Mouse (Mus musculus) thymus, adult 2 months (tissue): ENCODE measurements around the gene Nell1. TPM values are rescaled to one million over a fixed set of nuclear protein-coding genes. Genes with fewer than 3 reads are reported as not detected.
"Not testable (repeated sequence)": the region's sequence is repeated elsewhere in the genome, so short reads cannot be mapped to it uniquely, and the experiment has no call there.

Experiments
- DNase-seq: peaks from one replicate; pipeline ENCODE4 v3.0.0; 2021
- H3K27ac ChIP-seq: fragments of 200-500 bp; 2 replicates; pipeline ENCODE4 v1.5.1; 2012; ENCODE audit warnings: low read length, control low read depth; ENCODE audit not compliant: control insufficient read depth, insufficient read depth
- H3K27me3 ChIP-seq: fragments of 200-500 bp; 2 replicates; pipeline ENCODE4 v1.6.1; 2012; ENCODE audit warnings: mild to moderate bottlenecking, low read length, moderate library complexity, mixed read lengths; ENCODE audit not compliant: control insufficient read depth, insufficient read depth
- H3K36me3 ChIP-seq: fragments of 200-500 bp; 2 replicates; pipeline ENCODE4 v1.6.1; 2012; ENCODE audit warnings: mild to moderate bottlenecking, low read length, moderate library complexity; ENCODE audit not compliant: control insufficient read depth, insufficient read depth
- H3K4me1 ChIP-seq: fragments of 200-500 bp; replicated peaks from 2 replicates; pipeline ENCODE4 v1.6.1; 2012; ENCODE audit warnings: low read length; ENCODE audit not compliant: control insufficient read depth, insufficient read depth
- H3K4me3 ChIP-seq: fragments of 200-500 bp; 2 replicates; pipeline ENCODE4 v1.5.1; 2012; ENCODE audit warnings: mild to moderate bottlenecking, low read length, control low read depth, moderate library complexity; ENCODE audit not compliant: control insufficient read depth, insufficient read depth
- CTCF ChIP-seq: fragments of 200-500 bp; IDR thresholded peaks from 2 replicates; pipeline ENCODE4 v1.5.1; 2012; ENCODE audit warnings: mild to moderate bottlenecking, control low read depth, low read length, moderate library complexity, borderline replicate concordance; ENCODE audit not compliant: control insufficient read depth, poor library complexity, insufficient read depth; ENCODE audit errors: extremely low read depth
- POLR2A ChIP-seq: fragments of 200-500 bp; IDR thresholded peaks from 2 replicates; pipeline ENCODE4 v1.6.1; 2012; ENCODE audit warnings: mild to moderate bottlenecking, low read length, control low read depth, moderate library complexity; ENCODE audit not compliant: control insufficient read depth, poor library complexity, insufficient read depth; ENCODE audit errors: extremely low read depth
- WGBS: fragments of 180-500 bp; shearing (Covaris S2); methylation state at CpG from one replicate; pipeline ENCODE4 v1.1.7; 2018; 5-methylcytosine and 5-hydroxymethylcytosine counted together
- polyA plus RNA-seq: library from polyadenylated mRNA; depleted of rRNA; stranded (reverse); fragments of >200 nt; gene quantifications from 2 replicates; pipeline ENCODE4 v1.2.3, GENCODE M21; 2012; rRNA removed

Nell1 gene
- 0.04 and 0.07 TPM in 2 replicates for polyA plus RNA-seq

DNA sequence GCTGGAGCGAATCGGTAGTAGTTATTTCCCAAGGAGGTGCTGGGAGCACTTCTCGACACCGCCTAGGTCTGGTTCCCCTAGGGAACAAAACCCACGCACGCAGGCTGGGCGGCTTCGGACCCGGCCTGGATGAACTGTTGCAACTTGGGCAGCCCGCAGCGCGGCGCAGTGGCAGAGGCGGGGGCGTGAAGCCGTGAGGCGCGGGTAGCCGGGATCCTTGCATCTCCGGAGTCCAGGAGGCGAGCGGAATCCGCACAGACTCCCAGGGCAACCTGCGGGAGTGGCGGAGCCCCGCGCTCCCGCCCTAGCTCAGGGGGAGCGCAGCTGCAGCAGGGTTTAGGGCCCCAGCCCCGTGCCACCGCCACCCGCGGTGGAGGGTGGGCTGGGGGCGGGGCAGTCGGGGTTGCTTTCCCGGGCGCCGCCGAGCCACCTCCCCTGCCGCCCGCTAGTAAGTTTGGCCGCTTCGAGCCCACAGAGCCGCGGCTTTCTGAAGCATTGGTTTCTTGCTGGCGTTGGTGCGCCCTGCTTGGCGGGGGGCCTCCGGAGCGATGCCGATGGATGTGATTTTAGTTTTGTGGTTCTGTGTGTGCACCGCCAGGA, at the start of gene Nell1:
Gene Nell1 (plus strand): TSS at position 24 of the 600 bp plus-strand sequence.
- Histone ChIP-seq H3K4me3 (no peak within 1 kb of the TSS), H3K4me1 (no peaks in the 10 kb centered on the region), H3K36me3 (no peaks in the 10 kb centered on the region), H3K27ac (no peak within 1 kb of the TSS), H3K27me3 (no peaks in the 10 kb centered on the region; the same call in 1 of the 2 replicates)
- 6% methylated on average over 52 of the region's 52 CpGs for WGBS
- DNase-seq = no peak
- TF ChIP-seq CTCF = no peak
- TF ChIP-seq POLR2A = no peak

DNA sequence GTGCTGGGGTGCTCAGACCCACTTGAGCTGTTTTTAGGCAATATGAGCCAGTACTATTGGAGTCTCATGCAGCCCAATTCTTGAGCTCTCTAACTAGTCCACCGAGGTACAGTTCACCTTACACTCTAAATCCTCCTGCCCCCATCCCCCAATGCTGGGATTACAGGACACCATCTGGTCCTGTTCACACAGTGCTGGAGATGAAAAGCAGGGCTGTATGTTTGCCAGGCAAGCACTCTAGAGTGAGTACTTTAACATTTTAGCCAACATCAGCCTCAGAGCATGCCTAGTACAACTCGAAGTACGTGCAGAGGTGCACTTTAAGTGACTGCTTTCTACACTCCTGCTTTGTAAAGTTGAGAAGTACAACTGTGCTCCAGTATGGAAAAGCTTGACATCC, 46.1 kb upstream of the Nell1 start:
- H3K4me3 ChIP-seq = no peak overlapping the region
- H3K4me1 ChIP-seq = no peaks in the 10 kb centered on the region
- no peak for DNase-seq
- WGBS = 80% methylated on average over 3 of the region's 3 CpGs
- no peaks in the 10 kb centered on the region for H3K36me3 ChIP-seq
- TF ChIP-seq POLR2A = no peak
- no peak for TF ChIP-seq CTCF
- H3K27me3 ChIP-seq = no peaks in the 10 kb centered on the region
- H3K27ac ChIP-seq = no peak overlapping the region

DNA sequence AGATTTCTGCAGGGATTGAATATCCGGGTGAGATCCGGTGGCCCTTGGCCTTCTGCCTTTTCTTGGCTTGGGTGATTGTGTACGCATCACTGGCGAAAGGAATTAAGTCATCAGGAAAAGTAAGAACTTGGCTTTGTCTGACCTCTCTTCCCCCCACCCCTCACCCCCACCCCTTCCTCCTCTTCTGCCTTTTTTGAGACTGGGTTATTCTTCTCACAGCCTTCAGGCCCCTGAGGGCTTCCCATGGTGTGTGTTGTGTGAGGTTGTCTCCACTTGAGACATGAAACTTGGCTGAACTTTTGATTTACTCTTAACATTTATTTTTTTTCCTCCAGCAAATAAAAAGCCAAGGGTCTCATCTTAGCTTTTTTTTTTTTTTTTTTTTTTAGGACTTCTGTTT, 44.7 kb upstream of the Nell1 start:
- Histone ChIP-seq H3K27me3 (no peaks in the 10 kb centered on the region), H3K4me1 (no peaks in the 10 kb centered on the region), H3K27ac (no peak overlapping the region), H3K36me3 (no peaks in the 10 kb centered on the region), H3K4me3 (no peak overlapping the region)
- no peak for TF ChIP-seq POLR2A
- TF ChIP-seq CTCF = no peak
- WGBS = 80% methylated on average over 4 of the region's 4 CpGs
- DNase-seq = no peak

DNA sequence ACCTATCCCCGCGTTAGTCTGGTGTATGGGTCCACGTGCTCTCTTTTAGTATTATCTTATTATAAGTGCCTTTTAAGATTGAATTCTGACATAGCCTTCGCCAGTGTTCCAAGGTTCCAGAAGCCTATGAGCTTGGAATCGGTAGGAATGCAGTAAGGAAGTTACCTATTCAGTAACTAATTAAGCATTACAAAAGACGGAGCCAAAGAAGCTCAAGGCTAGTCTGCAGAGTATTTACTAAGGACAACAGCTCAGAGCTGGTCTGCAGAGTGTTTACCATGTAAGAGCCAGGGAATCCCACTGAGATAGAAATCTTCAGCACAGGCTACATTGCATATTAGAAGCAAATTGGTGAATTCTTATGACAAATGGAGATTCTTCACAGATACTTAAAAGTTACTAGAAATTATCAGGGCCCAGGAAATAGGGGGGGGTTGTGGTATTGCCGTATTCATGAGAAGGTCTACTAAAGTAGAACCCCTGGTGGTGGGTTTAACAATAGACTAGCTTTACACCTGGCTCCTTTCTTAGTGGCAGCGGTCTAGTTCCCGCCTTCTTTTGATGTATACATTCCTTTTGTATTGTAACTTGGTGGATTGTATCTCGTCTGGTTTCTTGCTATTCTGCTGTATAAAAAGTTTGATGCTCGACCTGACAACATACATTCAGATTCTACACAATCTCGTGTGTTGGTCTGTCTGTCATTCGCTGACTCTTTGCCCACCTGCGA, 41.1 kb upstream of the Nell1 start:
- not testable (repeated sequence) for H3K4me1 ChIP-seq, H3K36me3 ChIP-seq, H3K27ac ChIP-seq, H3K4me3 ChIP-seq, H3K27me3 ChIP-seq, DNase-seq
- 90% methylated on average over 14 of the region's 14 CpGs for WGBS

DNA sequence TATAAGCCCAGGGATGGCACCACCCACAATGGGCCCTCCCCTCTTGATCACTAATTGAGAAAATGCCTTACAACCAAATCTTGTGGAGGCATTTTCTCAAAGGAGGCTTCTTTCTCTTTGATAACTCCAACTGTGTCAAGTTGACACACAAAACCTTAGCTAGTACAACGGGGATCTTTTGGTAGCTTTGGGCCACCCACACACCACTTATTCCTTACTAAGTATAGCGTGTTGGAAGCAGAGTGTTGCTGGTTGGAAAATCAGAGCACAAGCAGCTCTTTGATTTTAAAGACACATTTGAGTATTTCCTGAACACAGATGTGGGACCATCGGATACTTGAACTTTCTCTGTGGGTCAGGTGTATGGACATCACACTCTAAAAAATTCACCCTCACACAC, 37.8 kb upstream of the Nell1 start:
- no peak overlapping the region for H3K27ac ChIP-seq
- 91% methylated on average over 3 of the region's 3 CpGs for WGBS
- no peaks in the 10 kb centered on the region for H3K36me3 ChIP-seq
- H3K4me1 ChIP-seq = no peaks in the 10 kb centered on the region
- no peak for DNase-seq
- H3K27me3 ChIP-seq = no peaks in the 10 kb centered on the region
- H3K4me3 ChIP-seq = no peak overlapping the region
- TF ChIP-seq CTCF (no peak), POLR2A (no peak)

DNA sequence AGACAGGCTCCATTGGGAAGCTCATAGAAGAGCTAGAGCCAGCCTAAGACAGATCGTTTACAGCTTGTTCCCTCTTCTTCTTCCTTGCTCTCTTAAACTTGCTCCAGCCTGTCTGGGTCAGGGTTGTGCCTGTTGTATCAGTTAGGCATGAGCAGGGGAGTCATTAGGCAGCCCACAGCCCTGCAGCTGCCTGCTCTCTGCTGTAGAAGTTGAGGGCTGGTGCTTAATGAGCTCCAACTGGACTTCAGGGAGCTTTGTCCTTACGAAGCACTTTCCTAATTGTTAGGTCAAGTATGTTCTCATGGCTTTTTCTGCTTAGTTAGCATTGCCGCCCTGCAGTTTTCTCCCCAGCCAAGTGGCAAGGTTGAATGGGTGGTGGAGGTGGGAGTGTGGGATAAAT, 32.6 kb upstream of the Nell1 start:
- no peaks in the 10 kb centered on the region for H3K36me3 ChIP-seq
- TF ChIP-seq CTCF = no peak
- TF ChIP-seq POLR2A = no peak
- H3K4me1 ChIP-seq = no peaks in the 10 kb centered on the region
- no peaks in the 10 kb centered on the region for H3K27me3 ChIP-seq
- H3K4me3 ChIP-seq = no peak overlapping the region
- DNase-seq = no peak
- 76% methylated on average over 3 of the region's 3 CpGs for WGBS
- H3K27ac ChIP-seq = no peak overlapping the region

DNA sequence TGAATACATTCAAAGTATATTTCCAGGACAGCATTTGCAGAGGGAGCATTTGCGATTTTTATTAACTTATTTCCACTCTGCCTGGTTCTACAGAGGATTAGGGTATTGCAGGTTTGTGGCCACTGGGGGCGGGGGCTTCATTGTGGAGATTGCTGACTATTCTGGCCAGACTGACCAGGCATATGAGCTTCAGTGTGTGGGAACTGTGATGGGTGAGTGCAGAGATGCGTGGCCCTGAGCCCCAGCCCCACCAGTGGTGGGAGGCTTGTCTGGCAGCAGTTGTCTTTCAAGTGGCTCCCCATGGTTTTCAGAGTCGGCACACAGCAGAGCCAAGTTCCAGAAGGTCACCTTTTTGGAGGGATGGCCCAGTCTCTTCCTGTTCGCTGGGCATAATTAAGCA, 32.2 kb upstream of the Nell1 start:
- WGBS = 73% methylated on average over 5 of the region's 5 CpGs
- H3K27ac ChIP-seq = no peak overlapping the region
- TF ChIP-seq POLR2A (no peak), CTCF (no peak)

More for the DNA sequence above, 32.2 kb upstream of the Nell1 start:
- DNase-seq = no peak
- H3K4me3 ChIP-seq = no peak overlapping the region
- no peaks in the 10 kb centered on the region for H3K27me3 ChIP-seq
- no peaks in the 10 kb centered on the region for H3K36me3 ChIP-seq
- no peaks in the 10 kb centered on the region for H3K4me1 ChIP-seq
